Mouse (Mus musculus): ENCODE measurements around the gene Pbx3. TPM values are rescaled to one million over a fixed set of nuclear protein-coding genes. Genes with fewer than 3 reads are reported as not detected.

Pbx3 gene
- polyA plus RNA-seq (2015; fragmentation: Nextera tagmentation; extraction: Ambion mirVana): 15.7 and 16.2 TPM in 2 replicates

DNA sequence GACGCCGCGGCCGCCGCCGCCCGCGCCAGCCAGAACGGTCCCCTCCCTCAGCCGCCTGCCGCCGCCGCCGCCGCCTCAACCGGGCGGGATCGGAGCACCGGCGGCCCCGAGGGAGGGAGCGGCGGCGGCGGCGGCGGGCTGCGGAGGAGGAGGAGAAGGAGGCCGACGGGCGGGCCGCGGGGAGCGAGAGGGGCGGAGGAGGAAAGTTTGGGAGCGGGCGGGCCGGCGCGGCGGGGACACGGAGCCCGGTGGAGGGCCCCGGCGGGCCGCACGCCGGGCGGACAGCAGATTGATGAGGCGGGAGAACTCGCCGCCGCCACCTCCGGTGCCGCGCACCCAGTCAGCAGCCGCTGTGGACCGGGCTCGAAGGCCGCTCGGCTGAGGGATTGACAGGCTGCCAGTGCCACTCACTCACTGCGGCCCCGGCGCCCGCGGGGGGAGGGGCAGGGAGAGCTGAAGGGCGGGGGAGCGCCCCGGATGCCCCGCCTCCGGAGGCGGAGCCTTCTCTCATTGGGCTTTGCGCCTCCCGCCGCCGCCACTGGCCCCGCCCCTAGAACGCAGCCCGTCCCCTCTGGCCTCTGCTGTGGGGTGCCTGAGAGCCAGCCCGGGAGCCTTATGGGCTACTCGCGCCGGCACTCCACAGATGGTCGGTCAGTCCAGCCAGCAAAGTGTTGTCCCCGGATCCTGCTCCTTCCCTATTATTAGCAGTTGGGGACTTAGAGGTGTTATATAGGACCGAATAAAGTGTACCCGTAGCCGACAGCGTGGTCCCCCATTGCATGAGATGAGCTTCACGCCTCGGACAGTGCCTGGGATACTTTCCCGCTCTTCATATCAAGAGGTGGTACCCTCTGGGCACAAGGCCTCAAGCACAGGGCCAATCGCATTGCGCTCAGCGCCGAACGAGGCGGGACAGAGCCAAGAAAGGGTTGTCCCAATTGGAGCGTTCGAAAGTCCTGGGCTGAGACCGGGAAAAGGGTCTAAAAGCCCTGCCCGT lies at the start of gene Pbx3:
Gene Pbx3 (minus strand): TSS at position 838 of the 997 bp plus-strand sequence.
- Histone ChIP-seq H3K4me2 (ENCODE audit: low read depth, low read length) (peak within 1 kb of the TSS; percentile 95), H3K9ac (ENCODE audit: low read length) (peak within 1 kb of the TSS; percentile 95), H3K27ac (ENCODE audit: low read length) (peak within 1 kb of the TSS; percentile 97), H3K4me1 (ENCODE audit: control insufficient read depth, insufficient read depth, low read length) (peaks cover 15% of the 10 kb centered on the region; the same call in 1 of the 2 replicates), H3K4me3 (ENCODE audit: low read length) (peak within 1 kb of the TSS; percentile 90), H3K9me3 (replicated peaks; ENCODE audit: control insufficient read depth, low read length) (no peaks in the 10 kb centered on the region), H3K36me3 (ENCODE audit: control insufficient read depth, insufficient read depth) (no peaks in the 10 kb centered on the region), H3K27me3 (ENCODE audit: control insufficient read depth, insufficient read depth, low read length) (no peaks in the 10 kb centered on the region)
- under 1% methylated on average over 63 of the region's 102 CpGs for WGBS
- peak; percentile 92 for ATAC-seq (replicated peaks; ENCODE audit: extremely low read depth, insufficient read depth, low FRiP score)

DNA sequence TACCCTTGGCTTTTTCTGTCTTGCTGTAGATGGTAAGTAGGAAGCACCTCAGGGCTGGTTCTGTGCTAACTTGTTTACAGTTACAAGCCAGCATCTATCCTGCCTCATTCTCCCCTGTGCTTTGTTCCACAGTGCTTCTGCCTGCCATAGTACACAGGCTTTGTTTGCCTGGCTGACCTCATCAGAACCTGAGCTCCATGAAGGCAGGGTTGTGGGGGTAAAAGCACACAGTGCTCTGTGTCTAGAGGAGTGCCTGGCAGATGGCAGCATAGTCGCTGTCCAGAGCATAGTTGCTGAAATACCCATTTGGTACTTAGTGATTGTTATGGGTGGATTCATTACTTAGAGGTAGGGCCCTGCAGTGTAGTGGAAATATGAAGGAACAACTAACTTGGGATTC lies 47.3 kb upstream of the Pbx3 start:
- Histone ChIP-seq H3K4me3 (ENCODE audit: low read length) (no peak overlapping the region), H3K9ac (ENCODE audit: low read length) (no peak overlapping the region), H3K4me2 (ENCODE audit: low read depth, low read length) (no peak overlapping the region), H3K9me3 (replicated peaks; ENCODE audit: control insufficient read depth, low read length) (no peaks in the 10 kb centered on the region), H3K27ac (ENCODE audit: low read length) (no peak overlapping the region), H3K27me3 (ENCODE audit: control insufficient read depth, insufficient read depth, low read length) (no peaks in the 10 kb centered on the region), H3K36me3 (ENCODE audit: control insufficient read depth, insufficient read depth) (no peaks in the 10 kb centered on the region), H3K4me1 (ENCODE audit: control insufficient read depth, insufficient read depth, low read length) (no peaks in the 10 kb centered on the region)
- 58% methylated on average over 1 of the region's 1 CpGs for WGBS
- ATAC-seq (replicated peaks; ENCODE audit: extremely low read depth, insufficient read depth, low FRiP score): no peak

DNA sequence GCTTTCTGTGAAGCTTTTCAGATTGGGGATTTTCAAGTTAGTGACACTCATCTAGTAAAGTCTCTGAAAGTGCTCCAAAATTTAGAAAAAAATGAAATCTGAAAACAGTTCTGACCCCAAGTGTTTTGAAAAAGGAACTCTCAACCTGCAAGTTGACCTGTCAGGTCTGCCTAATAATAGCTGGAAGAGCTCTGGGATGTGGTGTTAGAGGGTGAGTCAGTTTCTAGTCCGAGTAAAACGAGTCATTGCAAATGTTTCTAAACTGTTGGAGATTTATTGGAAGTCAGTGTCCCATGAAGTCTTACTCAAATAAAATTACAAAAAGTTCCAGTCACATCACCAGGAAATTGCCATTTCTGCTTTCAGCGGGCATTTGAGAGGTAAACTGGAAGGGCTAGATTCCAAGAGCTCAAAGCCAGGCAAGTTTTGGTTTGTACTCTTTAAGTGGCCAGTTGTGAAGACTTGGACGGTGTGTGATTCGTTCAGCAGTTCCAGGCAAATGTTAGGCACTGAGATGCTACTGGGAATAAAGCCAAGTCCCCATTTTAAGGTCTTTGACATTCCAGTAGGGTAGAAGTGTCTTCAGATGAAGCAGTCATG lies 36.9 kb upstream of the Pbx3 start:
- Histone ChIP-seq H3K36me3 (ENCODE audit: control insufficient read depth, insufficient read depth) (no peaks in the 10 kb centered on the region), H3K27me3 (ENCODE audit: control insufficient read depth, insufficient read depth, low read length) (no peaks in the 10 kb centered on the region), H3K4me3 (ENCODE audit: low read length) (no peak overlapping the region), H3K4me1 (ENCODE audit: control insufficient read depth, insufficient read depth, low read length) (peaks cover 16% of the 10 kb centered on the region), H3K4me2 (ENCODE audit: low read depth, low read length) (no peak overlapping the region), H3K27ac (ENCODE audit: low read length) (no peak overlapping the region), H3K9me3 (replicated peaks; ENCODE audit: control insufficient read depth, low read length) (no peaks in the 10 kb centered on the region), H3K9ac (ENCODE audit: low read length) (no peak overlapping the region)
- ATAC-seq (replicated peaks; ENCODE audit: extremely low read depth, insufficient read depth, low FRiP score): no peak
- 55% methylated on average over 5 of the region's 5 CpGs for WGBS

DNA sequence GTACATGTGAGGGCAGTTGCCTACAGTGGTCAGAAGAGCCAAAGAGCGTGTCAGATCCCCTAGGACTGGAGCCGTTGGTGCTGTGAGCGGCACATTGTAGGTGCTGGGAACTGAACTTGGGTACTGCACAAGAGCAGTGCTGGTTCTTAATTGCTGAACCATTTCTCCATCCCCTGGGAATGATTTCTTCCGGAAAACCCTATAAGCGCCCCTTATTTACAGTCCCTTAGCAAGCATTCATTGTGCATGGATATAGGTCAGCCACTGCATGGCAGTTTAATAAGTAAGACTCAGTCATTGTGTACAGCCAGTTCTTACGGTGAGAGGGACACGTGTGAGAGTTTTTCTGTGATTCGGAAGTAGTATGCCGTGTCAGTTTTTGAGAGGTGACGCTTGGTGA lies 35.4 kb upstream of the Pbx3 start:
- Histone ChIP-seq H3K4me1 (ENCODE audit: control insufficient read depth, insufficient read depth, low read length) (peaks cover 16% of the 10 kb centered on the region), H3K36me3 (ENCODE audit: control insufficient read depth, insufficient read depth) (no peaks in the 10 kb centered on the region), H3K4me3 (ENCODE audit: low read length) (no peak overlapping the region), H3K27me3 (ENCODE audit: control insufficient read depth, insufficient read depth, low read length) (no peaks in the 10 kb centered on the region), H3K9me3 (replicated peaks; ENCODE audit: control insufficient read depth, low read length) (no peaks in the 10 kb centered on the region), H3K27ac (ENCODE audit: low read length) (no peak overlapping the region), H3K9ac (ENCODE audit: low read length) (no peak overlapping the region), H3K4me2 (ENCODE audit: low read depth, low read length) (no peak overlapping the region)
- no peak for ATAC-seq (replicated peaks; ENCODE audit: extremely low read depth, insufficient read depth, low FRiP score)
- WGBS: 92% methylated on average over 10 of the region's 10 CpGs

DNA sequence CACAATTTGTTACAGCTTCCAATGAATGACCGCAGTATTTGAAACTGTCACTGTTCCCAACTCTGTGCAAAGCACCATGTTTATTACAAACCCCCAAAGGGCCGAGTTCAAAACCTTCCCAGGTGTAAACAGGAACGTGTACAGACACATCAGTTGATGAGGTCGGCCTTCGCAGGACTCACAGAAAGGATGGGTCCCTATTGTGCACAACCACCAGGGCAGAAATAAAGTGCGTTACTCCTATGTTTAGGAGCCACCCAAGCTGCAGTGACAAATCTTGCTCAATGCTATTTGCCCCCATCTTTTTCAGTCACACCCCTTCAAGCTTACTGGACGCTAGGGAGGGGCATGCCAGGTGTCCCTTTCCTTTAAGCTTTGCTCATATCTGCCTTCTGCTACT lies 34.7 kb upstream of the Pbx3 start:
- Histone ChIP-seq H3K4me2 (ENCODE audit: low read depth, low read length) (peak overlapping the region; percentile 83), H3K27ac (ENCODE audit: low read length) (no peak overlapping the region), H3K27me3 (ENCODE audit: control insufficient read depth, insufficient read depth, low read length) (no peaks in the 10 kb centered on the region), H3K9me3 (replicated peaks; ENCODE audit: control insufficient read depth, low read length) (no peaks in the 10 kb centered on the region), H3K9ac (ENCODE audit: low read length) (peak overlapping the region; percentile 87), H3K36me3 (ENCODE audit: control insufficient read depth, insufficient read depth) (no peaks in the 10 kb centered on the region), H3K4me3 (ENCODE audit: low read length) (peak overlapping the region; percentile 82), H3K4me1 (ENCODE audit: control insufficient read depth, insufficient read depth, low read length) (peaks cover 16% of the 10 kb centered on the region)
- no peak for ATAC-seq (replicated peaks; ENCODE audit: extremely low read depth, insufficient read depth, low FRiP score)
- 47% methylated on average over 7 of the region's 7 CpGs for WGBS

DNA sequence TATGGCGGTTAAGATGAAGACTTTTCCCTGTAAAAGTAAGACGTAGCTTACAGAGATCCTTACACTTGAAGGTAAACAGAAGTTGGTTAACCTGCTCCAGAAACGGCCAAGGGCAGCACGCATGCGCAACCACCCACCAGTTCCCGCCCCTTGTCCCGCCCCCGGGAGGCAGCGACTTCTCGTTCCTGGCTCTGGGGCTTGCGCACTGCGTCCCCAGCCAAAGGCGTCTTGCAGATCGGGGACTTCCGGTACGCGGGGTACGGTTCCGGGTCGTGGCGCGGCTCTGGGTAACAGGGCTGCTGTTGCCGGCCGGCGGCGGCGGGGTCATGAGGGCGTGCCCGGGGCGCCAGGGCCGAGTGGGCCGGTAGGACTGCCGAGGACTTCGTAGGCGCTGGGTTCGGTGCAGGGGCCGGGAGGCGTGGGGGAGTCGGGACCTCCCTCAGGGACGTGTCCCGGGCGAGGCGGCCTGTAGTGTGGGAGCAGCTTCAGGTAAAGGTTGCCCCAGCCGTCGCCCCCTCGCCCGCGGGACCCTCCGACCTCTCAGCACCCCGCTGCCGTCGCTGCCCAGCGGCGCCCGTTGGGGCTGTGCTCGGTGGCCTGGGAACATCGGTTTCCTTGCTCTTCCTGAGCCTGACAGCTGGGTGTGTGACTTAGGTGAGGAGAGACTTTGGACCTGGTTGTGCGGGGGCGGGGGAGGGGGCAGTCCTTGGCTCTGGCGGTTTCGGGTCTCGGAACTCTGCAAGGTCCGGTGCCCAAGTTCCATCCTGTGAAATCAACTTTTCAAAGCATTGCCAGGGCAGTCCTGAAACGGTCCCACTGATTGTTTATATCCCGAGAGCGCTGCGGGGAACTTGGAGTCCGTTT lies 33.9 kb upstream of the Pbx3 start, which contains the start of gene Mapkap1:
Gene Mapkap1 (plus strand): TSS at position 171 of the 864 bp plus-strand sequence.
- ATAC-seq (replicated peaks; ENCODE audit: extremely low read depth, insufficient read depth, low FRiP score): peak; percentile 100
- peak within 1 kb of the TSS; percentile 83 for H3K4me2 ChIP-seq (ENCODE audit: low read depth, low read length)
- H3K36me3 ChIP-seq (ENCODE audit: control insufficient read depth, insufficient read depth): no peaks in the 10 kb centered on the region
- H3K4me3 ChIP-seq (ENCODE audit: low read length): peak within 1 kb of the TSS; percentile 82
- no peaks in the 10 kb centered on the region for H3K9me3 ChIP-seq (replicated peaks; ENCODE audit: control insufficient read depth, low read length)
- peak within 1 kb of the TSS; percentile 87 for H3K9ac ChIP-seq (ENCODE audit: low read length)
- peaks cover 16% of the 10 kb centered on the region for H3K4me1 ChIP-seq (ENCODE audit: control insufficient read depth, insufficient read depth, low read length)
- peak within 1 kb of the TSS; percentile 53 for H3K27ac ChIP-seq (ENCODE audit: low read length)
- WGBS: under 1% methylated on average over 68 of the region's 68 CpGs
- no peaks in the 10 kb centered on the region for H3K27me3 ChIP-seq (ENCODE audit: control insufficient read depth, insufficient read depth, low read length)

DNA sequence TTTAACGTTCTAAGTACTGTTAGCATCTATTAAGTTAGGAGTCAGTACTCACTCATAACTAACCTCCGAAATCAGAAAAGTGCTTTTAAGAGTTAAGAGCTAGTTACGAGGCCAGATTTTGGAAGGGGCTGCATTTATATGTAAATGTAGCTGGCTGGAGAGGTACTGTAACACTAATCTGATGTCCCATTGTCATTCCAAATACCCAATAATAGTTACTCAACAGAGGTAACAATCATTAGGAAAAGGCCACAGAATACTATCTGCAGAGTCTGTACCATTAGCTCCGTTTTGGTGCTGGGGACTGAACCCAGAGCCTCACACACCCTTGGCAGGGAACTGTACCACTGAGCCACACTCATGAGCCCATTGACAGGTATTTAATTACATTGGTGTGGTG lies 26.6 kb upstream of the Pbx3 start:
- Histone ChIP-seq H3K27ac (ENCODE audit: low read length) (no peak overlapping the region), H3K4me1 (ENCODE audit: control insufficient read depth, insufficient read depth, low read length) (no peaks in the 10 kb centered on the region), H3K4me2 (ENCODE audit: low read depth, low read length) (no peak overlapping the region), H3K9me3 (replicated peaks; ENCODE audit: control insufficient read depth, low read length) (no peaks in the 10 kb centered on the region), H3K4me3 (ENCODE audit: low read length) (no peak overlapping the region), H3K27me3 (ENCODE audit: control insufficient read depth, insufficient read depth, low read length) (no peaks in the 10 kb centered on the region), H3K36me3 (ENCODE audit: control insufficient read depth, insufficient read depth) (no peaks in the 10 kb centered on the region), H3K9ac (ENCODE audit: low read length) (no peak overlapping the region)
- 63% methylated on average over 4 of the region's 4 CpGs for WGBS
- ATAC-seq (replicated peaks; ENCODE audit: extremely low read depth, insufficient read depth, low FRiP score): no peak

DNA sequence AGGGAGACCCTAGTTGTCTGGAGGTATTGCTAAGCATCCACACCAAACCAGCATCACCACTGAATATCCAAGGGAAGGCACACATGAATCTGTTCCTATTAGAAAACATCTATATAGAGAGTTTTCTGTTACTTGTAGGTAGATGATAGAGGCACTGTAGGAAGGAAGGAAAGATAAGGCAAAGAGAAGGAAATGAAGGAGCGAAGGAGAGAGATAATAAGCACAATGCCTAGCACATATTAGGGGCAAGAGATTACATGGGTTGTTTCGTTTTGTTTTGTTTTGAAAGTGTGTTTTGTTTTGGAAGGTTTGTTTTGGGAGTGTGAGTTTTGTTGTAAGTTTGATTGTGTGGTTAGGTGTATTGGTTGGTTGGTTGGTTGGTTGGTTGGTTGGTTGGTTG lies 6.0 kb upstream of the Pbx3 start:
- 71% methylated on average over 2 of the region's 2 CpGs for WGBS
- Histone ChIP-seq H3K27ac (ENCODE audit: low read length) (no peak overlapping the region), H3K27me3 (ENCODE audit: control insufficient read depth, insufficient read depth, low read length) (no peaks in the 10 kb centered on the region)

More for the DNA sequence above, 6.0 kb upstream of the Pbx3 start:
- no peak for ATAC-seq (replicated peaks; ENCODE audit: extremely low read depth, insufficient read depth, low FRiP score)
- Histone ChIP-seq H3K4me1 (ENCODE audit: control insufficient read depth, insufficient read depth, low read length) (no peaks in the 10 kb centered on the region), H3K36me3 (ENCODE audit: control insufficient read depth, insufficient read depth) (no peaks in the 10 kb centered on the region), H3K9me3 (replicated peaks; ENCODE audit: control insufficient read depth, low read length) (no peaks in the 10 kb centered on the region), H3K9ac (ENCODE audit: low read length) (no peak overlapping the region), H3K4me3 (ENCODE audit: low read length) (no peak overlapping the region), H3K4me2 (ENCODE audit: low read depth, low read length) (no peak overlapping the region)

Measured in heart, embryonic 16.5 days (tissue).